Mouse (Mus musculus): ENCODE data around the gene Dlg5. TPM values are rescaled to one million over a fixed set of nuclear protein-coding genes. Genes with fewer than 3 reads are reported as not detected.

Dlg5 gene
- total and polyA plus RNA-seq, 2 experiments from 2014 or later = 13.4 to 51.2 TPM

- no peaks in the 10 kb centered on the region for H3K27me3 ChIP-seq (ENCODE audit: insufficient read depth, low read length)
- no peak overlapping the region for H3K27ac ChIP-seq
- ATAC-seq (no peak), DNase-seq (ENCODE audit: low spot score) (no peak)
- peaks cover 12% of the 10 kb centered on the region; the same call in 1 of the 2 replicates for H3K4me1 ChIP-seq (ENCODE audit: insufficient read depth, low read length)
- TF ChIP-seq CTCF (IDR thresholded peaks at IDR 0.05; ENCODE audit: low read depth) = peak; percentile 35; the same call in 1 of the 2 replicates
- H3K4me2 ChIP-seq (ENCODE audit: low read depth, low read length) = no peak overlapping the region
- H3K4me3 ChIP-seq (ENCODE audit: low read length) = no peak overlapping the region
- H3K9me3 ChIP-seq (ENCODE audit: low read length) = no peaks in the 10 kb centered on the region
- H3K36me3 ChIP-seq (ENCODE audit: insufficient read depth, low read length) = no peaks in the 10 kb centered on the region
- H3K9ac ChIP-seq (replicated peaks; ENCODE audit: low read length) = no peak overlapping the region
- 82% methylated on average over 11 of the region's 11 CpGs for WGBS
Observed at GRCm38 (mm10) chr14:24239651-24240050, 6.1 kb downstream of the Dlg5 start.

GRCm38 (mm10) chr14:24235954-24236353 lies 9.8 kb downstream of the Dlg5 start:
- Histone ChIP-seq H3K4me2 (ENCODE audit: low read depth, low read length) (no peak overlapping the region), H3K27me3 (ENCODE audit: insufficient read depth, low read length) (no peaks in the 10 kb centered on the region), H3K4me3 (ENCODE audit: low read length) (no peak overlapping the region), H3K27ac (no peak overlapping the region), H3K4me1 (ENCODE audit: insufficient read depth, low read length) (0 out of 2 replicates have a peak, but pooled peaks cover 3% of the 10 kb centered on the region), H3K9me3 (ENCODE audit: low read length) (no peaks in the 10 kb centered on the region), H3K36me3 (ENCODE audit: insufficient read depth, low read length) (no peaks in the 10 kb centered on the region), H3K9ac (replicated peaks; ENCODE audit: low read length) (no peak overlapping the region)
- WGBS = 83% methylated on average over 3 of the region's 3 CpGs
- DNase-seq (ENCODE audit: low spot score) = no peak
- no peak for ATAC-seq
- TF ChIP-seq CTCF (IDR thresholded peaks at IDR 0.05; ENCODE audit: low read depth) = no peak

- H3K27ac ChIP-seq = peak overlapping the region; percentile 36; the same call in 1 of the 2 replicates
- H3K4me2 ChIP-seq (ENCODE audit: low read depth, low read length) = no peak overlapping the region
- H3K4me3 ChIP-seq (ENCODE audit: low read length) = no peak overlapping the region
- no peak overlapping the region for H3K9ac ChIP-seq (replicated peaks; ENCODE audit: low read length)
- H3K4me1 ChIP-seq (ENCODE audit: insufficient read depth, low read length) = 0 out of 2 replicates have a peak, but pooled peaks cover 3% of the 10 kb centered on the region
- WGBS = 14% methylated on average over 2 of the region's 2 CpGs
- DNase-seq (ENCODE audit: low spot score) = peak; percentile 53
- no peak for TF ChIP-seq CTCF (IDR thresholded peaks at IDR 0.05; ENCODE audit: low read depth)
- no peaks in the 10 kb centered on the region for H3K27me3 ChIP-seq (ENCODE audit: insufficient read depth, low read length)
- no peak for ATAC-seq
- no peaks in the 10 kb centered on the region for H3K36me3 ChIP-seq (ENCODE audit: insufficient read depth, low read length)
- H3K9me3 ChIP-seq (ENCODE audit: low read length) = no peaks in the 10 kb centered on the region
Observed at GRCm38 (mm10) chr14:24234411-24234810, 11.3 kb downstream of the Dlg5 start.

DNA sequence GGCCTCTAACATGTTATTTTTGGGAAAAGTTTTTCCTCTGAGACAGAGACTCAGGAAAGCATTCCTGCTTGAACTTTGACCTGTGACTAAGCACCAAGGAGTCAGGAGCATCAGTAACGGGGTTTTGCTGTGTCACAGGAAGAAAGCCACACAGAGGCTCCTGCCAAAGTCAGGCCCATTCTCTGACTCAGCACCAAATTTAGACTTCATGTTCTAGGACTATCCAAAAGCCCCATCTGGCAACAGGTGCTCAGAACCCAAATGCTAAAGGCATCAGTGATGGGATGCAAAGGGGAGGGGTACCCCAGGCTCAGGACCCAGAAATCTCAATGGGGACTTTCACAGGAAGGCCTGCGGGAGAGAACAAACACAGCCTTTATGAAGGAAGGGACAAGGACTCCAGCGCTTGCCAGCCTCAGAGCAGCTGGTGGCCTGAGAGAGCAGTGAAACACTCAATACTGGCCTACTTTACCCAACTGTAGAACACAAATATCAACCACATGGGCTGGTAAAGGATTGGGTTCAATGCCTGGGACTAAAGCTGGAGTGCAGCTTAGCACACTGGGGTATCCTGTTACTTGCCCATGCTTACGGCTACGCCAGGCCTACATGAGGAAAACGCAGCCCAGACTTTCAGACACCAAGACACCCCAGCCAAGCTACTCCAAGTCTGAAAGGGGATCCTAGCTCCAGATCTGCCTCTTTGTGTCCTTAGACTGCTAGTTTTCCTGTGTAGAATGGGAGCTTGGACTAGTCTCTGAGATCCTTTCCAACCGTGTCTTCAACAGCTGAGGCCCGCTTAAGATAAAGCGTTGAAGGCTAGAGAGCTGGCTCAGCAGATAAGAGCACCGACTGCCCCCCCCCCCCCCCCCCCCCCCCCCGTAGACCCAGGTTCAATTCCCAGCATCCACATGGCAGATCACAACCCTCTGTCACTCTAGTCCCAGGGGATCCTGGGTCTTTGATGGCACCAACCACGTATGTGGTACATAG lies 12.8 kb downstream of the Dlg5 start:
- ATAC-seq (peak; percentile 84), DNase-seq (ENCODE audit: low spot score) (peak; percentile 51)
- no peaks in the 10 kb centered on the region for H3K9me3 ChIP-seq (ENCODE audit: low read length)
- no peaks in the 10 kb centered on the region for H3K36me3 ChIP-seq (ENCODE audit: insufficient read depth, low read length)
- H3K27ac ChIP-seq = peak overlapping the region; percentile 71
- H3K4me3 ChIP-seq (ENCODE audit: low read length) = no peak overlapping the region
- WGBS = 66% methylated on average over 11 of the region's 12 CpGs
- H3K4me2 ChIP-seq (ENCODE audit: low read depth, low read length) = no peak overlapping the region
- H3K9ac ChIP-seq (replicated peaks; ENCODE audit: low read length) = no peak overlapping the region
- no peak for TF ChIP-seq CTCF (IDR thresholded peaks at IDR 0.05; ENCODE audit: low read depth)
- H3K27me3 ChIP-seq (ENCODE audit: insufficient read depth, low read length) = no peaks in the 10 kb centered on the region
- 0 out of 2 replicates have a peak, but pooled peaks cover 3% of the 10 kb centered on the region for H3K4me1 ChIP-seq (ENCODE audit: insufficient read depth, low read length)

- 0 out of 2 replicates have a peak, but pooled peaks cover 3% of the 10 kb centered on the region for H3K4me1 ChIP-seq (ENCODE audit: insufficient read depth, low read length)
- DNase-seq (ENCODE audit: low spot score) = no peak
- H3K27ac ChIP-seq = no peak overlapping the region
- no peak for TF ChIP-seq CTCF (IDR thresholded peaks at IDR 0.05; ENCODE audit: low read depth)
- no peak for ATAC-seq
- H3K9me3 ChIP-seq (ENCODE audit: low read length) = no peaks in the 10 kb centered on the region
- 90% methylated on average over 6 of the region's 6 CpGs for WGBS
- no peaks in the 10 kb centered on the region for H3K27me3 ChIP-seq (ENCODE audit: insufficient read depth, low read length)
- H3K36me3 ChIP-seq (ENCODE audit: insufficient read depth, low read length) = no peaks in the 10 kb centered on the region
- no peak overlapping the region for H3K9ac ChIP-seq (replicated peaks; ENCODE audit: low read length)
- no peak overlapping the region for H3K4me2 ChIP-seq (ENCODE audit: low read depth, low read length)
- no peak overlapping the region for H3K4me3 ChIP-seq (ENCODE audit: low read length)
Observed at GRCm38 (mm10) chr14:24228549-24228948, 17.2 kb downstream of the Dlg5 start.

- ATAC-seq (no peak), DNase-seq (ENCODE audit: low spot score) (no peak)
- Histone ChIP-seq H3K4me1 (ENCODE audit: insufficient read depth, low read length) (peaks cover 7% of the 10 kb centered on the region), H3K27ac (no peak overlapping the region; the same call in 1 of the 2 replicates), H3K36me3 (ENCODE audit: insufficient read depth, low read length) (no peaks in the 10 kb centered on the region), H3K4me2 (ENCODE audit: low read depth, low read length) (no peak overlapping the region), H3K9ac (replicated peaks; ENCODE audit: low read length) (no peak overlapping the region), H3K27me3 (ENCODE audit: insufficient read depth, low read length) (no peaks in the 10 kb centered on the region), H3K9me3 (ENCODE audit: low read length) (no peaks in the 10 kb centered on the region), H3K4me3 (ENCODE audit: low read length) (no peak overlapping the region)
- TF ChIP-seq CTCF (IDR thresholded peaks at IDR 0.05; ENCODE audit: low read depth) = no peak
- 90% methylated on average over 8 of the region's 8 CpGs for WGBS
Observed at GRCm38 (mm10) chr14:24227015-24227414, 18.7 kb downstream of the Dlg5 start.
